Mouse (Mus musculus): Measurements from ENCODE around the gene Olfr91. TPM values are rescaled to one million over a fixed set of nuclear protein-coding genes. Genes with fewer than 3 reads are reported as not detected.
"Not testable (repeated sequence)": the region's sequence is repeated elsewhere in the genome, so short reads cannot be mapped to it uniquely, and the experiment has no call there.

Gene Olfr91
- not detected for total RNA-seq (2021)
- long read RNA-seq = 0 reads

DNA sequence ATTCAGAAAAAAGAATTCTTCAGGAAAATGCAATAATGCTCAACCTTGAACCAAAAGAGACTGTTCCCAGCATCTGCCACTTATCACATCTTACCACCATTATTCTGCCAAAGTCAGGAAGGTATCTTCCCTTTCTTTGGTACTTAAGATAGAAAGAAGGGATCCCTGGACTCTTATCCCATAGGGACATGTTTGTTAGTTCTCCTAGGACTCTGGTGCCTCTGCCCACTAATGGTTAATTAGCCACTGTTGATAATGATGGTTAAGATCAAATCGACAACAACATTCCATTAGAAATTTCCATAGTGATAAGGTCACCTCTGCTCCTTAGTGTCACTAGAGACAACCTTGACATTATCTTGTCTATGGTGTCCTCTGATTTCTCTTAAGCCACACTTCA is at the start of gene Olfr91:
Gene Olfr91 (minus strand): TSS at position 101 of the 400 bp plus-strand sequence.
- no peak for DNase-seq (ENCODE audit: low spot score in 2 of 2)

DNA sequence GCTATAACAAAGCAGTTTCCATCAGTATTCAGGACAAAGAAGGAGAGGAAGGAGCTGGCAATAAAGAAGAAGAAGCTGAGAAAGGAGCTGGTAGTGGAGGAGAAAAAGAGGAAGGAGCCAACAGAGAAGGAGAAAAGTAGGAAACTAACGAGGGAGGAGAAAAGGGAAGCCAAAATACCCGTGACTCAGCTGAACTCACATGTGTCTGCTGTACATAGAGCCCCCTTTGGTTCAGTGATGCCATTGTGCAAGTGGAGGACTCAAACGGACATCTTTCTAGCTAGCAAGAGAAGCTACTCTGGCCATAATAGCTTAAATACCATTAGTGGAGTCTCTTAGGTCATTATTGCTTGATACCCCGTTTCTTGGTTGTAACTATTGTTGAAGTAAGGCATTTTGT is 33.3 kb upstream of the Olfr91 start:
- not testable (repeated sequence) for DNase-seq (ENCODE audit: low spot score in 2 of 2)

DNA sequence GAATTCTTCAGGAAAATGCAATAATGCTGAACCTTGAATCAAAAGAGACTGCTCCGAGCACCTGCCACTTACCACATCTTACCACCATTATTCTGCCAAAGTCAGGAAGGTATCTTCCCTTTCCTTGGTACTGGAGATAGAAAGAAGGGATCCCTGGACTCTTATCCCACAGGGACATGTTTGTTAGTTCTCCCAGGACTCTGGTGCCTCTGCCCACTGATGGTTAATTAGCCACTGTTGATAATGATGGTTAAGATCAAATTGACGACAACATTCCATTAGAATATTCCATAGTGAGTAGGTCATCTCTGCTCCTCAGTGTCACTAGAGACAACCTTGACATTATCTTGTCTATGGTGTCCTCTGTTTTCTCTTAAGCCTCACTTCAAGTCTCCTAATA is 21.9 kb upstream of the Olfr91 start, which contains the start of gene Olfr92:
Gene Olfr92 (minus strand): TSS at position 101 of the 400 bp plus-strand sequence.
- no peak for DNase-seq (ENCODE audit: low spot score in 2 of 2)

DNA sequence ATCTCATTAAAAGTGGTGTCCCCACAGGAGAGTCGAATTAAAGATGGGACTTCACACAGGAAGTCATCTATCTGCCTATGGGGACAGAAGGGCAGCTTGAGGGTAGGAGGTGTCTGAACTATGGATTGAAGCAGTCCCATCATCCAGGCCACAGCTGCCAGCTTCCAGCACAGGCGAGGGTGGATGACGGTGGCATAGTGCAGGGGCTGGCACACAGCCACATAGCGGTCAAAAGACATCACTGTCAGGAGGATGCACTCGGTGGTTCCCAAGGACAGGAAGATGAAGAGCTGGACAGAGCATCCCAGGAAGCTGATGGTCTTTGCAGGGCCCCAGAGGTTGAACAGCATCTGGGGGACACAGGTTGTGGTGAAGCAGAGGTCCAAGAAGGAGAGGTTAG is 4.8 kb downstream of the Olfr91 start:
- no peak for DNase-seq (ENCODE audit: low spot score in 2 of 2)

DNA sequence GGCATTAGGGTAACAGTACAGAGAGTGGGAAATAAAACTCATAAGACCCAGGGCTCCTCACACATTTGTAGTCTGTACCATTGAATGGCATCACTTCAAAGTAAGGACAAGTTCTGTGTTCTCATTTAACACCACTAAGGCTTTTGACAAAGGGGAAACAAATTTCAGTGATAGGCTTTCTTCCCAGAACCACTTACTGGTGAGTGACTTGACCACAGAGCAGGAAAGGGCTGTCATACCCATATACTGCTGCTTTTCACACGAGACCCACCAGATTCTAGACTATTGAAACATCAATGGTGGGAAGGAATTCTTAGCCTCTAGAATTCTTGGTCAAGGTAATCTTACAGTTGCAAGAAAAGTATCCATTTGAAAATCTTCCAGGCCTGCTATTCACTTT is 5.9 kb downstream of the Olfr91 start:
- no peak for DNase-seq (ENCODE audit: low spot score in 2 of 2)

DNA sequence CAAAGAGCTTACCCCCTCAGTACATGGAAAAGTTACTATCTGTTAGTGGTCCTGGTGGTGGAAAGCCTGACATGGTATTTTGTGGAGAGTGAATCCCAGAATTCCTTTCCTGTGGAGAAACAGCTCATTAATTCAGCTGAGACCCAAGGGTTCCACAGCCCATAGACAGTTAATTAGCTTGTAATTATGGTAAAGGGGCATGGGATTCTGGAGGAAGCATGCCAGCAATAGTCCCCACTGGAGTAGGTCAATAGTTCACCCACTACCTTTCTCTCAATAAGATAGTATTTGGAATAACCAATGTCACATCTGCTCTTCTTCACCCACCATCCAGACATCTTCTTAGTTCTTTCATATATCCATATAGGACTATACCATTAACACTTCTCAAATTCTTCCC is 9.7 kb downstream of the Olfr91 start, which contains the start of gene Olfr90:
Gene Olfr90 (minus strand): TSS at position 101 of the 400 bp plus-strand sequence.
- DNase-seq (ENCODE audit: low spot score in 2 of 2) = no peak

DNA sequence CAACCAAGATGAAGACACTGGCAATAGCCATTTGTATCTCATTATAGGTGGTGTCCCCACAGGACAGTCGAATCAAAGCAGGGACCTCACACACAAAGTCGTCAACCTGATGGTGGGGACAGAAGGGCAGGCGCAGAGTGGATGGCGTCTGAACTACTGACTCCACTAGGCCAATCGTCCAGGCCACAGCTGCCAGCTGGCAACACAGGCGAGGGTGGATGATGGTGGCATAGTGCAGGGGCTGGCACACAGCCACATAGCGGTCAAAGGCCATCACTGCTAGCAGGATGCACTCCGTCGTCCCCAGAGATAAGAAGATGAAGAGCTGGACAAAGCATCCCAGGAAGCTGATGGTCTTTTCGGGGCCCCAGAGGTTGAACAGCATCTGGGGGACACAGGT is 12.5 kb downstream of the Olfr91 start:
- peak; percentile 4 to 25 for DNase-seq (ENCODE audit: low spot score in 2 of 2)

DNA sequence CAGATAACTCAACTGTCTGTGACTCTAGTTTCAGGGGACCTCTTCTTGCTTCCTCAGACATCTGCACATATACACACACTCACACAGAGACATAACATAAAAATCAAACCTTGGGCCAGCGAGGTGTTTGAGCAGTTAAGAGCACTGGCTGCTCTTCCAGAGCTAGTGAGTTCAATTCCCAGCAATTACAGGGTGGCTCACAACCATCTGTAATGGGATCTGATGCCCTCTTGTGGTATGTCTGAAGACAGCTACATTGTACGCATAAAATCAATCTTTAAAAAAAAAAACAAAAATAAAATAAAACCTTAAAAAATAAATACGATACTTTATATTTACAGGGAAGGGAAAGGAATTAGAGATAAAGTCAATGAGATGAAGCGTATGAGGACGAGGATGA is 13.4 kb downstream of the Olfr91 start:
- DNase-seq (ENCODE audit: low spot score in 2 of 2) = no peak

DNA sequence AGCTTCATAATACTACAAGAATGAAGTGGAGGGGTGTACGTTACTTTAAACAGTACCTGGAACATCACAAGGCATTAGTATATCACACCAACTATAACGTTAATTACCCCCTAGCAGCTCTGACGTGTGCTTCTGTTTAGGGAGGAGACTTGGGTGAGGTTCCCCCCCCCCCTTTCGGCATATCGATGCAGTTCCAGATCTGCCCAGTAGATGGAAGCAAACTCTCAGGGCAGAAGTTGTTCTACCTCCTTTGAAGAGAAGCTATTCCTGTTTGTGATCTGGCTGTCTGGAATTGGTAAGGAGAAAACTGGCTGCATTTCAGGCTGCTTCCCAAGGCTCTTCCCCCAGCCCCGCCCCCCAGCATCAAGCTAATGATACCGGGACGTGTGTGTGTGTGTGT is 14.8 kb downstream of the Olfr91 start:
- DNase-seq (ENCODE audit: low spot score in 2 of 2) = peak; percentile 64 to 73

DNA sequence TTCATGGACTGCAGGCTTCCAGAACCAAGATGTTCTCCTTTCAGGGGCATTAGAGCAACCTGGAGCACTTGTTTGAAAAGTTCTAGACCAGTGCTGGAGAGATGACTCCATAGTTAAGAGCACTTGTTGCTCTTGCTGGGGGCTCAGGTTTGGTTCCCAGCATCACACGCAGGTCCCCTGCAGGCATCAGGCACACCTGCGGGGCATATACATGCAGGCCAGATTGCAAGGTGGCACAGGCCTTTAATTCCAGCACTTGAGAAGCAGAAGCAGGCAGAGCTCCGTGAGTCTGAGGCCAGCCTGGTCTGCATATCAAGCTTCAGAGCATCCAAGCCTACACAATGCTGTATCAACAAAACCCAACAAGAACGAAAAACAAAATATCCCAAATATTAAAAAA is 16.4 kb downstream of the Olfr91 start:
- peak; percentile 6 to 20 for DNase-seq (ENCODE audit: low spot score in 2 of 2)

DNA sequence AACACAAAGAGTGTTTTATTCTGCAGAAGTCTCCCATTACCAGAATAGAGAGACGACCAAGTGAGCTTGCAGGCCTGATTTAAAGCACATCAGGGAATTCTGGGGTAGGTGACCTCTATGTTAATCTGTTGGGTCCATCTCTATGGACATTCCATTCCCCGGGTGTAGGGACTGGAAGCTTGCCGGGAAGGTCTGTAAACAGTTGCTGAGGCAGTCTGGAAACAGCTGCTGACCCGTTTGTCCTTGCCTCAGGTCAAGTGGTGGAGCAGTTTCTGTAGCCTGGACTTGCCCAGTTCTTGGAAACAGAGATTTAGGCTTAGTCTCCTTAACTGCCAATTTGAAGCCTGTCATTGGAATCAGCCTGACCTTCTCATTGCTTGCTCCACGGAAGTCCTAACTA is 18.0 kb downstream of the Olfr91 start:
- peak; percentile 16 to 36 for DNase-seq (ENCODE audit: low spot score in 2 of 2)

DNA sequence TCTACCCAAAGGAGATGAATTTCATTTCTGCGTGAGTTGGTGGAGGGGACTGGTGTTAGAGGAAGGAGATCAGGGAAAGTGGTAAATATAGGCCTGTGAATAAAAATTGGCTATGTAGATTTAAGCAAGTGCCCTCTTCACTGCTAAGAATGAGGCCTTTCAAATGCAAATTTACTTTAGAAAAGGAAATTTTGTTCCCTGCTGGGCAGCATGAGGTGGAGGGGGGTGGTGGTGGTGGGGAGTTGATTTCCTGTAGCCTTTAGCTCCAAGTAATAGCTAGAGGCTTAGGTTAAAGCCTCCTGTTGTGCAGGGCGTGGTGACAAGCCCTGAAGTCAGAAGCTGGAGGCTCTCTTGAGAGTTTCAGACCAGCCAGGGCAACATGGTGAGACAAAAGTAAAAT is 19.1 kb downstream of the Olfr91 start:
- DNase-seq (ENCODE audit: low spot score in 2 of 2) = peak; percentile 12 to 26

DNA sequence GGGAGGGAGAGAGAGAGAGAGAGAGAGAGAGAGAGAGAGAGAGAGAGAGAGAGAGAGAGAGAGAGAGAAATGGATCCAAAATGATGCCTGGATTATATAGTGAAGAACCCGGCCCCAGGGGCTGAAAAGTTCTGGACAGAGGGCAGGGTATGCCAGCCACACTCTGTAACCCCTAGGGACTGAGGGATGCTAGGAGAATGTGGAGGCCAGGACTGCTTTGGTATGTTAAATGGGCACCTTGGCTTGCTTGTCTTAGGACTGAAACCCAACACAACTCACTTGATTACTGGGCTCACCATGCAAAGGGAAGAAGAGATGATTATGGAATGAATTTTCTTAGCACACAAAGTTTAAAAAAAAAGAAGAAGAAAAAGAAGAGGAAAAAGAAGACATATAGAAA is 19.9 kb downstream of the Olfr91 start:
- peak; percentile 7 to 19 for DNase-seq (ENCODE audit: low spot score in 2 of 2)

DNA sequence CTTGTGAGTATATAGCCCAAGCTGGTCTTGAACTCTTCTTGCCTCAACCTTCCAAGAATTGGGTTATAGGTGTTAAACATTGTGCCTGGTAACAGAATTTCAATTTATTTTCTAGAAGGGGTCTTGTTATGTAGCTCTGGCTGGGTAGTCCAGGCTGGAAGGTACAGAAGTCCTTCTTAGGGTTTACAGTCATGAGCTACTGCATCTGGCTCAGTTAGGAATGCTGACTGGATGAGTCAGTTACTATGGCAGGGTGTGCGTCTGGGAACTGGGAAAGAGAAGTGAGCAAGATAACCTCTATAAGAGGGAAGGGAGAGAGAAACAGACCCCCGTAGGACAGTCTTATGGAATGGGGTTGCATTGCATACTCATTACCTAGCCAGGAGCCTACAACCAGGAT is 22.3 kb downstream of the Olfr91 start:
- peak in 1 of 2 experiments; percentile 9 for DNase-seq (ENCODE audit: low spot score in 2 of 2)

DNA sequence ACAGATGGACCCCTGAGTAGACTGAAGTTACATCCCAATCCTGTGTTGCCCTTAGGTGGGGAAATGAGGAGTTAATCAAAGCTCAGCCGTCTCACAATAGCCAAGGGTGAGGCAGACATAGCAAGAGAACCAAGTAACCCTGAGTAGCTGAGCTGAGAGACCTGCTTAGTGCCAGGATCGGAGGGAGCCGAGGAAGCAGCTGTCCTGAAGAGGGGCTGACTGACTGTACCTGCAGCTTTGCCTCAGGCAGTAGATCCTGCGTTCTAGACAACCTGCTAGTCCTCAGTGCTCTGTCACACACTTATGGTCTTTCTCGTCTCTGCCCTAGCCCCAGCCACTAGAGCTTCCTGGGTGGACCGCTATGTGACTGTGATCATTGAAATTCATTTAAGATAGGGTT is 22.9 kb downstream of the Olfr91 start:
- DNase-seq (ENCODE audit: low spot score in 2 of 2) = peak in 1 of 2 experiments; percentile 11

DNA sequence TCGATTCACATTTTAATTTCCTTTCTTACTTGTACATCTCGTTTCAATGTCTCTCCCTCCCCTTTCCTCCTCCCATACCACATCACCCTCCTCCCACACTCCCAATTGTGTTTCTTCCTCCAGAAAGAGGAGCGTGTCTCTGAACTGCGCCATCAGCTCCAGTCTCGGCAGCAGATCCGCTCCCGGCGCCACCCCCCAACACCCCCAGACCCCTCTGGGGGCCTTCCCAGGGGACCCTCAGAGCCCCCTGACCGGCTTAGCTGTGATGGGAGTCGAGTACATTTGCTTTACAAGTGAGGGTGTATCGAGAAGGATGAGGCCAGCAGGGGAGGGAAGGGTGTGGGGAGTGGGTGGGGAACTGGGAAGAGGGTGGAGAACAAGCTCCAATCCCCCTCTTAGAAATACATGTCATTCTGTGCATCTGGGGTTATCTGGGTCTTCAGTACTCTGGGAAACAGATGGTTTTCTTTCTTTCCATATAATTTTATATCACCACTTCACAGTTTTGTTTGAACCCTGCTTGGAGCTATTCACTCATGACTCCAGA is 25.3 kb downstream of the Olfr91 start:
- peak; percentile 12 to 22 for DNase-seq (ENCODE audit: low spot score in 2 of 2)

DNA sequence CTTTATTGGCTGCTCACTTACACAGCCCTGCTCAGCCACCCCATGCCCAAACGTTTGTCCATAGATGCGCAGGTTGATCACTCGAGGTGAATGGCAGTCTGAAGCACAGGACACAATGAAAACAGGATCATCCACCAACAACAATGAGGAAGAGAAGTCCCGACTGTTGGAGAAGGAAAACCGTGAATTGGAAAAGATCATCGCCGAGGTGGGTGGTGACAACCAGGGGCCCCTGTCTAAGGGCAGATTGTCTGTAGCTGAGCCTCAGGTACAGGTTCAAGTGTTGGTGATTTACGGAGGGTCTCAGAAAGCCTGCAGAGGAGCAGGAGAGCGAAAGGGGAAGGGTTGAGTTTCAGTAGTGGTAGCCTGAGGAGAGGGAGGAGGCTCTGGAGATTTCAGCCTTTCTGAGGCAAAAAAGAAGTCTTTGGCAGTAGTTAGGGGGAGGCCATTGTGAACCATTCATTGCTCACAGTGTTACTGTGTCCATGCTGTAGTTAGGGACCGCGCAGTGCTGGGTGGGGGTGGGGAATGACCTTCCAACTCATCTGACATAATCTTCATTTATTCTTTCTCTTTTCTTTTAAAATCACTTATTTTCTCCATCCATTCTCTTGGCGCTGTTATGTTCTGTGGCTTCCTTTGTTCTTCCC is 25.9 kb downstream of the Olfr91 start:
- DNase-seq (ENCODE audit: low spot score in 2 of 2) = peak; percentile 3 to 9

DNA sequence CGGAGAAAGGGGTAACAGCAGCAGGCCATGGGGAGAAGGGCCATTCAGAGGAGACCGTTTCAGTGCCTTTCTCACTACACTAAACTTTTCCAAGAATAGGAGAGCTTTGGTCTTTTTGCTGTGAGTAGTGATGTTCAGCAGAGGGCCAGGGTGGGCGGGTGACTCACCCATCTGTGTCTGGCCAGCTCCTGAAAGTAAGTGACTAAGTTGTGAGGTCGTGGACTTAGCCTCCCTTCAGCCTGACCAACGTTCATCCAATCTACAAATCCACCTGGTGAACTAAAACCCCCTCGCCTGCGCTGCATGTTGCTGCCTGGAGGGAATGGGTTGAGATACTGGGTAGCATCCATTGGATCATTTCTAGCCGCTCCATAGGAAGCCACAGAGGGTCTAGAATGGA is 28.0 kb downstream of the Olfr91 start:
- DNase-seq (ENCODE audit: low spot score in 2 of 2) = peak in 1 of 2 experiments; percentile 2

DNA sequence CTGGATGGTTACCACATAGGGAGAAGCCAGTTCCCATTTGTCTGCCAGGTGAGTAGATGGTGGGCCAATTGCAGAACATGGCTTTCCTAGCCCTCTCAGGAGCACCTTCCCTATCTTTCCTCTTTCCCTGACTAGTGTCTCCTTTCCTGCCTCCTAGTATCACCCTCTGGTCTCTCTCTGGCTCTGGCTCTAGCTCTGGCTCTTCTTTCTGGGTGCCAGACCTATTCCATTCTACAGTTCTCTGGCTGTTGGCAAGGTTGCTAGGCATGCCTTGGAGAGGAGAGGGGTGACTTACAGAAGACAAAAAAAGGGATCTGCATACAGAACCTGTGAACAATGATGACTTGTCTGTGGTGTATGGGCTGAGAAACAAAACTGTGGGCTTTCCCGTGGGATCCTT is 30.2 kb downstream of the Olfr91 start:
- DNase-seq (ENCODE audit: low spot score in 2 of 2) = no peak

DNA sequence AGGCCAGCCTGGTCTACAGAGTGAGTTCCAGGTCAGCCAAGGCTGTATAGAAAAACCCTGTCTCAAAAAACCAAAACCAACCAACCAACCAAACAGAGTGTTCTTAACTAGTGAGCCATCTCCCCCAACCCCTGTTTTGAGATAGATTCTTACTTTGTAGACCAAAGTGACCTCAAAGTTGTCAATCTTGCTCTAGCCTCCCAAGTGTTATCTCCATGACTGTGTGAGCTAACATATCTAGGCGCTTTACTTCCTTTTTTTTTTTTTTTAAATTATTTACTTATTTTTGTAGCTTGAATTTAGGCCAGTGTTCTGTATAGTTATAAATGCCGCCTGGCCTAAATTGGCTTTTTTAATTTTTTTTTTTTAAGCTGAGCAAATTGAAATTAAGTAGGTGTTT is 32.1 kb downstream of the Olfr91 start:
- DNase-seq (ENCODE audit: low spot score in 2 of 2) = no peak

DNA sequence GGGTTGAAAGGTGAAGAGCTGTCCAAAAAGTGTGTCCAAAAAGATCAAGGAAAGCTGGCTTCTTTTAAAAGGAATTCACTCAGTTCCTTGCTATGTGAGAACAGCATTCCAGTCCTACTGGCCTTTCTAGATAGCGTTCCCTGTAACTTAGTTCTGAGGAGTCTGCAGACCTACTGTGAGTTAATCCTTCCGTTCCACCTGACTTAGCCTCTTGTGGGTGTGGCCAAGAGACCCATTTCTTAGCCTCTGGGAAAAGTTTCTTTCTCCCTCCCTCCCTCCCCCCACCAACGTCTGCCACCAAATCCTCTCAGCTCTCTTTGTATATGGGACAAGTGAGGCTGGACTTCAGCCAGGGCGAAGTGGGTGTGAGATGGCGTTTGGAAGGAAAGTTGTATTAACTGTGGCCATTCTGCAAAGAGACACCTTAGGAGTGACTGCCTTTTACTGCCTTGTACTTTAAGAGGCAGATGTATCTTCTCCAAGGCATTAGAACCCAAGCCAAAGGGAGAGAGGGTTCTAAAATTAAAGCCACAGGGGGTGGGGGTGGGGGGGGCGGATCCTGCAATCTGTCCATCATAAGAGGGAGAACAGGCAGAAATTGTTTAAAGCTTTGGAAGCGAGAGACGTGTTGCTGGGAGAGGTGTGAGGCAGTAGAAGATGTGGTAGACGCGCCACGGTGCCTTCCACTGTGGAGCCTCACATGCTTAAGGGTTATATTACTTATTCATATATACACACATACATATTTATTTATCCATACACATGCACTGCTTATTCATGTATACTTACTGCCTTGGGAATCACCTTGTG is 34.2 kb downstream of the Olfr91 start:
- DNase-seq (ENCODE audit: low spot score in 2 of 2) = peak in 1 of 2 experiments; percentile 11

DNA sequence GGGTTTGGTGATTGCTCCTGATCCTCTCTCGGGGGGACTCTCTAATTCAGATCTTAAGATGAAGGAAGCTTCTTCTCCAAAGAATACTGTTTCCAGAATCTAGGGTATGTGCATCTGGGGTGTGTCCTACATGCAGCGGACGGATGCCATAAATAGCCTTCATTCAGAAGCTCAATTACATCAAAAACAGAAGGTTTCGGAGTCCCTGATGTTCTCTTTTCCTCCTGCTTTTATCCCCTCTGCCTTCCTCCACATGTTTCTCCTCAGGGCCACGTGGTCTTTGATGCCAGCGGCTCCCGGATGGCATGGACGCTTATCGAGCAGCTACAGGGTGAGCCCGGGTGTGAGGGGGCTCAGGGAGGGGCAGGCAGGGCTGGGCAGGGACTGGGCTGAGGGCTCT is 35.0 kb downstream of the Olfr91 start:
- peak in 1 of 2 experiments; percentile 26 for DNase-seq (ENCODE audit: low spot score in 2 of 2)

Data from layer of hippocampus, postnatal 10 days (tissue).